Mouse (Mus musculus): ENCODE results near the gene Wdfy3.

The Wdfy3 gene

DNA sequence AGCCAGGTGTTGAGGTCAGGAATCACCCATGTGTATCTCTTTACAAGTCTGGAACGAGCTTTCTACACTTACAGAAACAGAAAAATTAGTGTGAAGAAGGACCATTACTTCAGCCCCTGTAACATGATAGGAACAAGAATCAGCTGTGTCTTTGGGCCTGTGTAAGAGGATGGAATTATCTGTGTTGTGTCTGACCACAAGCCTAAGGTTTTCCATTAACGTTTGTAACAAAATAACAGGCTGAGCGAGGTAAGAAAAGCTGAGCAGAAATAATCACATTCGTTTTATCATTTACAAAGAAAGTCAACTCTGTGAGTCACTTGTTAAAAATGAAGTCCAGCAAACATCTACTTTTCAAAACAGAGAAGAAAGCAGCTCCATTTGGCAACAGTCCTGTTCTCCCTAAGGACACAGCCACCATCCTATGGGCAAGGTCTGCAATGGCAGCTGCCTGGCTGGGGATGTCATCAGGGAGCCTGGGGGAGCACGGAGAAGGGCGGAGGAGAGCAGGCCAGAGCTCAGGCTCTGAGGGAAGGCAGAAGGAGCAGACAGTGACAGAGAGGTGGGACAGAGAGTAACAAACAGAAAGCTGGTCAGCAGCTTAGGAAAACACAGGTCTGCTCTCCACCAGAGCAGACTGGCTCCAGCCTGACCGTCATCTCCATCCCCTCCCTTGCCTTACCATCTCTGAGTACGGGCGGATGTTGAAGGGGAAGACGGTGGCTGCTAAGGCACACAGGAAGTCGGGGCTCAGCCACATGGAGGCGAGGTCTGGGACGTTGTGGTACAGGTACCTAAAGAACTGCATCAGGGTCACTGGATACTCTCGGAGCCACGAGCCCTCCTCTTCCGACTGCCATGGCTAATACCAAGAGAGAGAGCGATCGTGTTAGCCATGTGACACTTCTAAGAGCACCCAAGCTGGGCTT is 173.7 kb downstream of the Wdfy3 start:
- DNase-seq (ENCODE audit: inconsistent age in 2 of 2, low spot score in 1 of 2), result peak; percentile 14 to 50

DNA sequence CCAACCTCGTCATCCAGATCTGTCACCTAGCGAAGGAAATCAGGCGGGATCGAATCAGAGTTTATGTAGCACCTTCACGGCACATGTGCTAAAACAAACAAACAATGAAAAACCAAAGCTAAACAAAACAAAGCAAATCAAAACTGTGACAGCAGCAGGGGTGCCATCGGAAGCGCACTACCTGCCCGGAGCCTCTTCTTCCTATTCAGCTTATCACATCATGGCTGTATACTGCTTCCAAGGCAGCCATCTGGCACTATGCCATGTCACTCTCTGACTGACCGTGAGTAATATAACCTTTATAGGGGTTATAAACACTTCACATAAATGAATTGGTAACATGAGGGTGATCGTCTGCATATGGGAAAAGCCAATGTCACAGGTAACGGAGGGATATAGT is 174.6 kb downstream of the Wdfy3 start:
- DNase-seq (ENCODE audit: inconsistent age in 2 of 2, low spot score in 1 of 2), result peak in 1 of 2 experiments; percentile 62

DNA sequence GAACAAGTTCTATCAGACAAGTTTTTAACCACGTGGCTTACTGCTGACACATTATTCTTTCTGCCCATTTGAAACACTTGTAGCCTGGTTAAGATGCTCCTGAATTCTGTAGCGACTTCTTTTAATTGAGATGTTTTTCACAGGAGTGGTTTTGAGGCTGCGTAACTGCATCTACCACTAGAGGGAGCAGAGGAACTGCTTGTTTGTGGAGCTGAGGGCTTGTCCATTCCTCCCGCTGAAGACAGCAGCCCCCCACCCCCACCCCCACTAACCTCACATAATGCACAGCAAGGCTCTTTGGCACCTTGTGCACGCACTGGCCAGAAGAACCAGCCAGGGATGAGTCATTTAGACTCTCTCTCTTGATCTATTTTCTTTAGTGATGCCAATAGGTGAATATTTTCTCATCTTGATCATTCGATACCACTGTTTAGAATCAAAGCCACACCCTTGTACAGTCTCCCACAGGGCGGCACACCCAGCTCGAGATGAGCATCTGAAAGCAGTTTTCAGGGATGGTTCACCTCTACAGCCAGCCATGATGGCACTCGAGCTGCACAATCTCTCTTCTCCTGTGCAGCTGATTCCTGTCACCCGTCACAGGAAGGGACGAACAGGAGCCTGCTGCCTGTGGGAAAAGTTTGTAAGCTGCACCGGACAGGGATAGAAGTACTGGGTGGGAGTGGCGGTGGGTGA is 175.8 kb downstream of the Wdfy3 start:
- peak in 1 of 2 experiments; percentile 35 for DNase-seq (ENCODE audit: inconsistent age in 2 of 2, low spot score in 1 of 2)

DNA sequence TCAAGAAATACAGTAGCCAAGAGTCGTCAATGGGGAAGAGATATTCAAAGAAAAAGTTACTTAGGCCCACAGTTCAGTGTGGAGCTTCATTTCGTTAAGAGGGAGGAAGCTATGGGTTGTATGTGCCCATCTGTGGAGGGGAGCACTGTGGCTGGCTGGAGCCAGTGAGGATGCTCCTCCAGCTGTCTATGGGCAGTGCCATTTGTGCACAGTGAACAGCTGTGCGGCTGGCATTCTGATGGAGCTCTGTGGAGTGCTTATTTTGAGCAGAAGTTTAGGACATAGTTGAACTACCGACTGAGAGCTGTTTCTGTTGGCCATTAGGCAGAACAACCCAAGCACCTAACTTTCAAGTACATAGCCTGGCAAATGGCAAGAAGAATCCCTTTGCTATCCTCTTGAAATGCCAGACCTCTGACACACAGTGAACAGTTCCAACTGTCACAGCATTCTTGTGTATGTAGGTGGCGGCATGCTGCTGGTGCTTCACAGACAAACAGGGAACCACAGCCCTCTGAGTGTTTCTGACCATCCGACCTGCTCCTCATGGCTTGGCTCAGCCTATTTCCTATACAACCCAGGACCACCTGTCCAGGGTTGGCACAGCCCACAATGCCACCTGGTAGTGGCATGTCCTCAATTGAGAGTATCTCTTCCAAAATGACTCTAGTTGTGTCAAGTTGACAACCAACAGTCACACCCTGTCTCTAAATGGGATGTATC is 177.9 kb downstream of the Wdfy3 start:
- no peak for DNase-seq (ENCODE audit: inconsistent age in 2 of 2, low spot score in 1 of 2)

DNA sequence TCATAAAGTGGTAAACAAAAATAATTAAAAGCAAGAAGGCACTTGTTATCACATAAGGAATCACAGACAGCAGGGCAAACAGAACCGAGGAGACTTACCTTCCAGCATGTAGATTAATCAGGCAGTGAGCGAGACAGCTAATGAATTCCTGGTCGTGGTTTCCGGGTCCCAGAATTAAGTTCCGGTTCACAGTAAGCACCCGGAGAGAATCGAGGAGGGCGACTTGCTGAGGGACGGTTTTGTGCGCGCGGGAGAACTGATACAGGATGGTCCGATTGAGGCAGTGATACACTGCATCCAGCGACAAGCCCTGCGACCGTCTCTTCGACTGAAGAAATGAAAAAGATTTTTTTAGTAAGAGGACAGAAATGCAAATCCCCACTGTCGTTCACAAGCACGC is 181.7 kb downstream of the Wdfy3 start:
- DNase-seq (ENCODE audit: inconsistent age in 2 of 2, low spot score in 1 of 2), result no peak

GRCm38 (mm10) chr5:101885039-101885438 is 184.7 kb downstream of the Wdfy3 start:
- no peak for DNase-seq (ENCODE audit: inconsistent age in 2 of 2, low spot score in 1 of 2)

DNA sequence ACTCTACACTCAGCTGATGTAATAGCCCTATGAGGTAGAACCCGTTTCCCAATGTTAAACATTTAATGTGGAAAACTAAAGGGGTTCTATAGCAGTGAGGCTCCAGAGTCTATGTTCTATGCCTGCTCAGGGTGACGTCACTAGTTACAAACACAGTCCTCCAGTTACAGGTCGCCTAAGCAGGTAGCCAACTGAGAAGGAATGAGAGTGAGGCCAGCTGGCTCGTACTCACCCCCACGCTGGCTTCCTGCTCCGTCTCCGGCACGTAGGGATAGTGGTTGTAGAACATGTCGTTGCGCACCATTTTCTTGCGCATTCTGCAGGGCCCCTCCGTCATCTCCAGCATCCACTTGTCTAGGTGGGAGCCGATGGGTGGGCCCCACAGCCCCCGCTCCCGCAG is 187.5 kb downstream of the Wdfy3 start:
- DNase-seq (ENCODE audit: inconsistent age in 2 of 2, low spot score in 1 of 2), result no peak

DNA sequence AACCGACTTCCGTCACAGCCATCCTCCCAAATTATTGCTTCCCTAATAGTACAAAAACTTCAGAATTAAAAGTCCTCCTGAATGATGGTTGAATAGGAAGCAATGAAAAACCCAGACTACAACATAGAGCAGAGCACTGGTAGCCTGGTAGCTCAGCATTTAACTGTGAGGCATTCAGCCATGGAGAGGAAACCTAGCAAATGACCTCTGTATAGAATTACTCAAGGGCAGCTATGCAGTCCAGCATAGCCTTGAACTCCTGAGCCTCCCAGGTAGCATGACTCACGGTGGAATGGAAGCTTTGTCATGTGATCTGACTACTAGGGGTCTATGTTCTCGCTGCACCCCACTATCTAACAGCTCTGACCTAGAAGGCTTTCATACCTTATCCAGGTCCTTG is 189.8 kb downstream of the Wdfy3 start:
- no peak for DNase-seq (ENCODE audit: inconsistent age in 2 of 2, low spot score in 1 of 2)

DNA sequence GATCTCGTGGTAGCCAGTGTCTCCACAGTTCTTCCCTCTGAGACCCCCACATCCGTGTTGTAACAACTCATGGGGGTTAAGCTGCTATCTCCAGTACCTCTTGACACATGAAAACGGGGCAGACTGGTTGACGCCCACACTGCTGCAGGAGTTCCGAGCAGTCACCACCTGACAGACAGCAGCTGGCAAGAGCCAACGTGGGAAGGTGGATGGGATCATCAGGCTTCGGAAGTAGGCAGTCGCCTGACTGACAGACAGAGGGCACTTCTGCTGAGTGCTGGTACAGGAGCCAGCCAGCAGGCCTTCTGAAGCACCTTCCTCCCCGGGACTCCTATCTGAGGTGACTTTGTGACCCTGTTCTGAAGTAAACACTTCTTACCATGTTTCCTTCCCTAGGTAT is 191.3 kb downstream of the Wdfy3 start:
- no peak for DNase-seq (ENCODE audit: inconsistent age in 2 of 2, low spot score in 1 of 2)

- DNase-seq (ENCODE audit: inconsistent age in 2 of 2, low spot score in 1 of 2), result no peak
Measured at GRCm38 (mm10) chr5:101876185-101876584, 193.5 kb downstream of the Wdfy3 start.

DNA sequence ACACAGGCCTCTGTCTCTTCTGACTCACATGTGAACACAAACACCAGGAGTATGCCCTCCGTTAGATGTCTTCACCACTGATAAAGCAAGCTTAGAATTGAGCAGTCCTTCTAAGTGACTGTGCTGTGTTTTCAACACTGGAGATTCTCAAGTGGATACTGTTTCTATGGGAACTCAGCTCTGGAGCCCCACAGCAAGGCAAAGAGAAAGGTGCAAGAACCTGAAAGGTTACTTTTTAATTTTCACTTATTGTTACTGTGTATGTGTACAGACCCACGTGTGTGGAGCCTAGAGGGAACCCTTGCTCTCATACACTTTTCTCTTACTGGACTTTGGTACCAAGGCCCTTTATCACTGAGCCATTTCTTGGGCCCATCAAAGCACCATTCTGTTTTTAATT is 203.0 kb downstream of the Wdfy3 start:
- no peak for DNase-seq (ENCODE audit: inconsistent age in 2 of 2, low spot score in 1 of 2)

DNA sequence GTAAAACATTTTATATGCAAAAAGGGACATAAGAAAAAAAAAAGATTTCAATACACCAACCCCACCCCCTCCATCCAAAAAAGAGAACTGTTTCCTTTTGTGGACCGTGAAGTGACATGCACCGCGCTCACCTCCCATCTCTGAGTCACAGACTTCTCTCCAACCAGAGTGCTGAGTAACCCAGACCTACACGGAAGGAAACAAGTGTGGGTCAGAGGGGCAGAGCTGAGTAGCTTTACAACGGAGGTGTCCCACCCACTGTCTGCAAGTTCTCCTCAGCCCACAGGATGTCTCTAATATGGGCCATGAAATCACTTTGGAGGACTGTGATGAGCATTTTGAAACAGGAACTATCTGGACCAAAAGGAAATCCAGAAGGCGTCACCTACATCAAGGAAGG is 205.8 kb downstream of the Wdfy3 start:
- DNase-seq (ENCODE audit: inconsistent age in 2 of 2, low spot score in 1 of 2), result no peak

DNA sequence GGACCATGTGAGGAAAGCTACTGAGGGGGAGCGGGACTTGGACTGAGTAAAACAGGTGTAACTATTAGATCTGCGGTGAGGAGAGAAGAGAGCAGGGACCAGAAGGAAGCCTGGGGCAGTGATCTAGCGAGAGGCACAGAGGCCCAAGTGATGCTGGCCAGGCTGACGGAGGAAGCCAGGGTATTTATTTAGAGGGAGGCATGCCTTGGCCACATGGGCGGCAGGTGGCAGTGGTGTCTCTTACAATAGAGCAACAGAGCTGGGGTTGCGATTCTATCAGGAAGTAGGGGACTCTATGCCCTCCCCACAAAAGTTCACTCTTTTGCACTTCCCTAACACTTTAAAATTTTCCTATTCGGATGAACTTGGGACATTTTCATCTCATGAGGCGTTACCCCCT is 207.1 kb downstream of the Wdfy3 start:
- DNase-seq (ENCODE audit: inconsistent age in 2 of 2, low spot score in 1 of 2), result no peak

DNA sequence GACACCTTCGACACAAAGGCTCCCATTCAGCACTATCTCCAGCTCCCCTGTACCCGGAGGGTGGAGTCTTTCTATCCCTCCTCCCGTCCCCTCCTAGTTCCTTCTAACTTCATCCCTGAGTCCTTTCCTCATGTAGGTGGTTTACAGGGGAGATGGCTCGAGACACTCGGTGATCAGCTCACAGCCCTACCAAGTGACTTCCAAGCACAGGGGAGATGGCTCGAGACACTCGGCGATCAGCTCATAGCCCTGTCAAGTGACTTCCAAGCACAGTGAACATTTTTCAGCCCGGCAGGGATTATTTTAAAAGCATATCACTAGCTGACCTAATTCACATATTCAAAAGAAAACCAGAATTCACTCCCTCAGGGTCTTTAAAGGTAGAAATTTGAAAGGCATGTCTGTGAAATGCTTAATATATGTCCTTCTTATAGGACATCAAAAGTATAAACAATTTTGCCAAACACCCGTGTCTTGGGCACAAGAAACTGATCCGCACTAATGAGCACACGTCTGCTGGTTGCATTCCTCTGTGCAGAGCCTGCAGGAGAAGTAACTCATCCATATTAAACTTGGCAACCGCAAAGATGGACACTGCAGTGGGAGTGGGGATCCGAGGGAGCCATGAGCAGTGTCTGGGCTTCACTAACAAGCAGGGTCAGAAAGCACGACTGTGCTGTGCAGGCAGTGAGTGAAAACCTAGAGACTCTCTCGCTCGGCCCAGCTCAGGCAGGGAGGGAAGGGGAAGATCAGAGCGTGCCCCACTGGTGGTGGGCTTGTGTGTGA is 207.7 kb downstream of the Wdfy3 start:
- DNase-seq (ENCODE audit: inconsistent age in 2 of 2, low spot score in 1 of 2), result no peak

GRCm38 (mm10) chr5:101858891-101859436 is 210.8 kb downstream of the Wdfy3 start:
- no peak for DNase-seq (ENCODE audit: inconsistent age in 2 of 2, low spot score in 1 of 2)

DNA sequence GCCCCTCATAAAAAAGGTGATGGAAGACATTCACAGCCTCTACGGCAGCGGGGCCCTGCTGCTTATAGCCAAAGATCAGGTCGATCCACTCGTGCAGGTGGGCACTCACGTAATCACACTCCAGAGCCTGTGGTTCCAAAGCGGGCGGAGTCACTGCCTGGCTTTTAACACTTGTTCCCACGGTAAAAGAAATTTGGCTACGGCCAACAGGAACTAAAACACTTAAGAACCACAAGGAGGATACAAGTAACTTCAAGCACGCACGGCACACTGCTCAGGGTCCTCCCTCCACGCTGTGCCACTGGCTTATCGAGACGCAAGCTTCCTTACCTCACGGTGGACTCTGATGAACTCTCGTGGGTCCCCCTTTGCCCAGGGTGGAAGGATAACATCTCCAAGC is 214.2 kb downstream of the Wdfy3 start:
- no peak for DNase-seq (ENCODE audit: inconsistent age in 2 of 2, low spot score in 1 of 2)

- peak in 1 of 2 experiments; percentile 50 for DNase-seq (ENCODE audit: inconsistent age in 2 of 2, low spot score in 1 of 2)
Measured at GRCm38 (mm10) chr5:101854667-101855066, 215.1 kb downstream of the Wdfy3 start.

DNA sequence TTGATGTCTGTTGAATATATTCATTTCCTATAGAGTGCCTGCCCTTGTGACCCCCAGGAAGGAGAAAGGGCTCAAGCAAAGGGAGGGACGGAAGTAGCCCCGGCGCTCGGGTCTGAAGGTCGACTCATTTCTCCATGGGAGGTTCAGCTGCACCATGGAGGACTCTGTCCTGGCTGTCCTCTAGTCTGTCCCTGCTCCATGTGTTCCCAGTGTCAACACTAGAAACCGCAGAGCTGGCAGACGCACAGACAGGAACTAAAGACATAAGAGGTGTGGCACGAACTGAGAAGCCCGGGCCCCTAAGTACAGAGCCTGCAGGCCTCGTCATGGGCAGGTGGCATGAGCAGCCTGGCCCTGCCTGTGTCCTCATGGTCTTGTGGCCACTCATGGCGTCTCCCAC is 215.6 kb downstream of the Wdfy3 start:
- DNase-seq (ENCODE audit: inconsistent age in 2 of 2, low spot score in 1 of 2), result no peak

DNA sequence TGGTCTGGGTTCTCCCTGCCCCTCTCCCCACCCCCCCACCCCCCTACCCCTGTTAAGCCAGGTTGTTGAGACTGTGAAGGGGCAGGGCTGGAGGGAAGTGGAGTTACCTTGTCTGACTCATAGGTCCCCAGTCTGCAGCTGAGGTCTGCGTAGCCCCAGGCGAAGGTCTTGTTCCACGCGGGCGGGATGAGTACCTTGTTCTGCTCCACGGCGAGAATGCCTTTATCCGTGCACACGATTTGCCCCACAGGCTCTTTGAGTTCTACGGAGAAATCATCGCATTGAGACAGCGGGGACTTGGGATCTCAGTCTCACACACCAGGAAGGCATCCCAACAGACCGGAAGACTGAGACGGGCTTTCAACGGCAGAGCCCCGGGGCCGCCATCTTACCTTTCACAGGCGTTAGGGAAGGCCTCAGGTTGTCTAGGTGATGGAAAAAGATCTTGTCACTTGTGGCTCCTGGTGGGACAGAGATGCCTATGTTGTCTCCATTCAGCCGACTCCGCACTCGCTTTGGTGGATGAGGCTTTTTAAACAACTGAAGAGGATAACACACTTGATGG is 217.5 kb downstream of the Wdfy3 start:
- no peak for DNase-seq (ENCODE audit: inconsistent age in 2 of 2, low spot score in 1 of 2)

DNA sequence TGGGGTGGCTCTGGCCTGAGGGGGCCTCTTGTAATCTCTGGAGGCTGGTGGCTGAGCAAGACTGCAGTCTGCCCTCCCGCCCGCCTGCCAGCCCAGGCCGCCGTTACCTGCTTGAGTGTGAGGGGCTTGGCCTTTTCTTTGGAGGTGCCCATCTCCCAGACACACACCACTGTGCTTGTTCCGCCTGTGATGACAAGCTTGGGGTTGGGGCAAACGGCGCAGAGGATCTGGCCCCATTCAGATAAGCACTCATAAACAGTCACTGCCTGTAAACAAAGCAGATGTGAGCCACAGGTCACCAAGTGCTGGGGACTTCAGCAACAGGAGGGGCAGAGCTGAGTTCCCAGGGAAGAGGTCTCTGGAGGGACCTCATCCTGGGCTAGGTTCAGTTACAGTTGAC is 218.6 kb downstream of the Wdfy3 start:
- no peak for DNase-seq (ENCODE audit: inconsistent age in 2 of 2, low spot score in 1 of 2)
